Mouse (Mus musculus): Measurements from ENCODE around the gene Igsf11. TPM values are rescaled to one million over a fixed set of nuclear protein-coding genes. Genes with fewer than 3 reads are reported as not detected.

Igsf11 gene
- total and polyA plus RNA-seq, 3 experiments: not detected

- Histone ChIP-seq H3K27ac (ENCODE audit: control insufficient read depth, low read depth, low read length) (no peak overlapping the region), H3K79me2 (ENCODE audit: control insufficient read depth, insufficient read depth, low read length, poor library complexity) (no peaks in the 10 kb centered on the region), H3K36me3 (ENCODE audit: control insufficient read depth in 1 of 2, insufficient read depth in 2 of 2, low read length in 2 of 2) (peaks cover 0 to 3% of the 10 kb centered on the region in 2 experiments; a peak in 1 of 4 replicates), H3K27me3 (ENCODE audit: control insufficient read depth in 1 of 2, insufficient read depth in 2 of 2, low read length in 2 of 2) (no peaks in the 10 kb centered on the region), H3K4me3 (ENCODE audit: control insufficient read depth in 1 of 2, insufficient read depth in 1 of 2, low read depth in 2 of 2, low read length in 2 of 2) (peak overlapping the region; percentile 38 to 47), H3K9ac (ENCODE audit: control insufficient read depth, low read depth, low read length, poor library complexity, severe bottlenecking) (peak overlapping the region; percentile 7; the same call in 1 of the 2 replicates), H3K4me1 (ENCODE audit: control insufficient read depth in 1 of 2, insufficient read depth in 2 of 2, low read length in 2 of 2) (peaks cover 0 to 13% of the 10 kb centered on the region in 2 experiments; a peak in 1 of 4 replicates), H3K9me3 (replicated peaks; ENCODE audit: insufficient read depth, low read length) (no peaks in the 10 kb centered on the region)
- TF ChIP-seq BHLHE40 (IDR thresholded peaks at IDR 0.05; ENCODE audit: borderline replicate concordance, low read depth, low read length) (0 out of 2 replicates have a peak, but pooled peaks have one; percentile 20), GATA1 (IDR thresholded peaks at IDR 0.05; ENCODE audit: low read depth, low read length) (no peak), USF1 (IDR thresholded peaks at IDR 0.05; ENCODE audit: low read depth, low read length) (peak; percentile 79)
- DNase-seq (ENCODE audit: low read depth, low spot score): peak; percentile 34
Measured at GRCm38 (mm10) chr16:39056961-39057360, 164.5 kb downstream of the Igsf11 start.

- DNase-seq (ENCODE audit: low read depth, low spot score): peak; percentile 5
- H3K36me3 ChIP-seq (ENCODE audit: control insufficient read depth in 1 of 2, insufficient read depth in 2 of 2, low read length in 2 of 2): no peaks in the 10 kb centered on the region
- TF ChIP-seq ZC3H11A (IDR thresholded peaks at IDR 0.05; ENCODE audit: low read depth, low read length) (no peak), MXI1 (IDR thresholded peaks at IDR 0.05; ENCODE audit: low read depth, low read length) (no peak), TCF12 (IDR thresholded peaks at IDR 0.05; ENCODE audit: low read depth, low read length) (no peak), JUND (IDR thresholded peaks at IDR 0.05; ENCODE audit: low read depth, low read length) (no peak), MEF2A (IDR thresholded peaks at IDR 0.05; ENCODE audit: extremely low read depth, insufficient replicate concordance, low read depth, low read length, poor library complexity, severe bottlenecking) (no peak), KAT2A (conservative IDR thresholded peaks at IDR 0.05; ENCODE audit: low read depth, low read length) (no peak), SIN3A (IDR thresholded peaks at IDR 0.05; ENCODE audit: low read length) (no peak), E2F4 (IDR thresholded peaks at IDR 0.05; ENCODE audit: borderline replicate concordance, low read depth, low read length) (no peak), CHD1 (IDR thresholded peaks at IDR 0.05; ENCODE audit: low read depth, low read length) (no peak), RCOR1 (IDR thresholded peaks at IDR 0.05; ENCODE audit: low read depth, low read length) (no peak), EP300 (IDR thresholded peaks at IDR 0.05; ENCODE audit: low read depth in 1 of 2, low read length in 2 of 2) (no peak), USF1 (IDR thresholded peaks at IDR 0.05; ENCODE audit: low read depth, low read length) (no peak), POLR2AphosphoS5 (IDR thresholded peaks at IDR 0.05; ENCODE audit: borderline replicate concordance, low read depth, low read length) (no peak), TAL1 (IDR thresholded peaks at IDR 0.05; ENCODE audit: low read length) (no peak), USF2 (IDR thresholded peaks at IDR 0.05; ENCODE audit: borderline replicate concordance in 1 of 2, insufficient read depth in 1 of 2, low read depth in 1 of 2, low read length in 2 of 2) (no peak), MAFK (IDR thresholded peaks at IDR 0.05; ENCODE audit: borderline replicate concordance, low read depth, low read length) (no peak), ETS1 (IDR thresholded peaks at IDR 0.05; ENCODE audit: low read depth, low read length) (no peak)
- H3K27me3 ChIP-seq (ENCODE audit: control insufficient read depth in 1 of 2, insufficient read depth in 2 of 2, low read length in 2 of 2): no peaks in the 10 kb centered on the region
- no peaks in the 10 kb centered on the region for H3K79me2 ChIP-seq (ENCODE audit: control insufficient read depth, insufficient read depth, low read length, poor library complexity)
- H3K27ac ChIP-seq (ENCODE audit: control insufficient read depth, low read depth, low read length): no peak overlapping the region
- H3K9ac ChIP-seq (ENCODE audit: control insufficient read depth, low read depth, low read length, poor library complexity, severe bottlenecking): no peak overlapping the region
- peaks cover 0 to 6% of the 10 kb centered on the region in 2 experiments; a peak in 1 of 4 replicates for H3K4me1 ChIP-seq (ENCODE audit: control insufficient read depth in 1 of 2, insufficient read depth in 2 of 2, low read length in 2 of 2)
- no peaks in the 10 kb centered on the region for H3K9me3 ChIP-seq (replicated peaks; ENCODE audit: insufficient read depth, low read length)
- no peak overlapping the region for H3K4me3 ChIP-seq (ENCODE audit: control insufficient read depth in 1 of 2, insufficient read depth in 1 of 2, low read depth in 2 of 2, low read length in 2 of 2)
Measured at GRCm38 (mm10) chr16:39058869-39059268, 166.4 kb downstream of the Igsf11 start.
